Mouse (Mus musculus) ES-Bruce4 (cell line): ENCODE results near the gene Ccer1.

Experiments used
- CTCF ChIP-seq: IDR thresholded peaks from one replicate; pipeline ENCODE4 v1.8.1; 2011; ENCODE audit warnings: low read depth, low read length
- EP300 ChIP-seq: IDR thresholded peaks from 2 replicates; pipeline ENCODE4 v1.6.1; 2011; ENCODE audit warnings: low read depth, low read length; ENCODE audit not compliant: insufficient read depth
- POLR2A ChIP-seq: IDR thresholded peaks from one replicate; pipeline ENCODE4 v1.8.1; 2011; ENCODE audit warnings: low read length; ENCODE audit not compliant: insufficient read depth

DNA sequence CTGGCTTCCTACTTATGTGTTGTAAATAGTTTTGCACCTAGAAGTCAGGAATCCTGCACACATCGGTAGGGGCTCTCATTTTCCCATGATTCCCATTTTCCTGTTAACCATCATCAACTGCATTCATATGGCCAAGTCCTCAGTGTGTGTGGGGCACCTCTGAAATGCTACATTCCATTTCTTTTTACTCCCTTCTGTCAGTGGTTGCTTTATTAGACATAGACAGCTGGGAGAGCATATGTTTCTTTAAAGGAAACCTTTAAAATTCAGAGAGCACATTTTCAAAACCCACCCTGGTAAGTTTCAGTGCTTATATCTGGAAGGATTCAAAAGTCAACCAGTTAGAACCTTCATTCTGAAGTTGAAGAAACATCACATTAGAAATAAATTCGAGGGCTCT is 25.2 kb downstream of the Ccer1 start:
- TF ChIP-seq CTCF (no peak), POLR2A (no peak), EP300 (no peak)
